Mouse (Mus musculus) natural killer cell, adult 2 months (primary cell): Measurements from ENCODE around the gene Tubgcp4.
A peak's percentile ranks its signal among the peaks of the same experiment; 100 is the strongest.
"Not testable (repeated sequence)": the region's sequence is repeated elsewhere in the genome, so short reads cannot be mapped to it uniquely, and the experiment has no call there.

Experiments
- DNase-seq, 2 experiments: peaks; one replicate each; pipeline ENCODE4 v3.0.0; 2022; ENCODE audit warnings: low spot score in 2 of 2

Tubgcp4 gene

DNA sequence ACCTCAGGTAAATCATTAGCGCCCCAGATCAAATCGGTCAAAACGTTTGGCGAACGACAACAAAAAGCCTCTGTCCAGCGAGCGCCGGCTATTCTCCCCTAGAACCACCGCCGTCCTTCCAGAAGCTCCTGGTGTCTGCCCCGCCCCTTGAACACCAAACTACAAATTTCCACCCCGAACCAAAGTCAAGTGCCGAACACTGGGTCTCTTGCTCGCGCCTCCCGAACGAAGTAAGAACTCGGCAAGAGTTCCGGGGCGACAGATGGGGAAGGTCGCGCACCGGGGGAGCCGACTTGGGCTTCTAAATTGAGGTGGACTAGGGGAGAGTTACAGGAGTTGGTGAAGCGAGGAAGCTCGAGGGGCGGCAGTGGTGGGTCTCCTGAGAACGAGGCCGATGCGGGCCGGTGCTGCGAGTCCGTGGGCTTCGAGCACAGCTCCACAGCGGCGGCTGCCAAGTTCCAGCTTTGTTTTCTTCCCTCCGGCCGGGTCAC lies at the start of gene Tubgcp4:
Tubgcp4 (plus strand) TSS at position 174 of the 491 bp plus-strand sequence.
- DNase-seq: no peak

DNA sequence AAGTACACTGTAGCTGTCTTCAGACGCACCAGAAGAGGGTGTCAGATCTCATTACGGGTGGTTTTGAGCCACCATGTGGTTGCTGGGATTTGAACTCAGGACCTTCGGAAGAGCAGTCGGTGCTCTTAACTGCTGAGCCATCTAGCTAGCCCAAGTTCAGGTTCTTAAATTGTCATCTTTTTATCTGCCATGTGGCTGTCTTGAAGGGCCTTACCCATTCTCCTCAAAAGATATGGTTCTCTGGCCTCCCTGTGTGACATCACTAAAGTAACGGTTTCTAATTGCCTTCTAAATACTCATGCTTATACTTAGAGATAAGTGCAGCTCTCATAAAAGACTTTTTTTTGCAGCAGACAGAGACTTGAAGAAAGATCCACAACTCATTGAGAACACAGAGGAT lies 44.2 kb upstream of the Tubgcp4 start:
- DNase-seq: not testable (repeated sequence)

DNA sequence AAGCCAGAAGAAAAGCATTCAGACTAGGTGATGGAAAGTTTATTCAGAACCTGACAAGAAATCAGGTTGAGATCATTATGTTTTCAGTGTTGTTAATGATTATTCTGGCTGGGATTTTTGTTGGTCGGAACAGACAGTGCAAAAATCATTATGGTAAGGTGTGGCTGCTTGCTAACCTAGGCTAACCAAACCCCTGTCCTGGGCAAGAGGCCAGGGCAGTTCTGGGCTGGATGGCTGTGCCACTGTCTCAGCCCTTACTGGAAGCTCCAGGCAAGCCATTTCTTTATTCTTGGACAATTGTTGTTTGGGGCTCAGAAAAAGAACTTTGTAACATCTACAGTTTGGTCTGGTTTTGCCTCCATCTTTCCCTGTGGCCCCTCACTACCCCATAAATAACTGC lies 42.9 kb upstream of the Tubgcp4 start:
- DNase-seq: no peak

GRCm38 (mm10) chr2:121128865-121129620 lies 41.4 kb upstream of the Tubgcp4 start:
- DNase-seq: no peak

DNA sequence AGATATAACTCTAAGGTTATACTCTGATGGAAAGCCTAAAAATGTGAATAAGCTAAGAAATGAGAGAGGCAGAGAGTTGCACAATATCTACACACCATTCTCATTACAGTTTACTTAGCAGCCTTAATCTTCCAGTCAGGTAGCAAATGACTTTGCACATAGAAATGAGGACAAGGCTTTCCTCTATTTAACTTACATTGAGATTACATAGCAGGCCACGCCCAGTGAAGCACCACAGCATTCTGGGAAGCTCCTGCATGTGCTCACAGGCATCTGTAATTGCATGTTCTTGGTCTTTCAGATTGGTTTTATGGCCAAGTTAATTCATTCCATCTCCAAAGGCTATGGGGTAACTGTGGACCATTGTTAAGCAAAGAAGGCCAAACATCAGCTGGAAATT lies 37.6 kb upstream of the Tubgcp4 start:
- no peak for DNase-seq

GRCm38 (mm10) chr2:121137371-121137770 lies 33.1 kb upstream of the Tubgcp4 start:
- DNase-seq: no peak

GRCm38 (mm10) chr2:121139266-121140017 lies 31.0 kb upstream of the Tubgcp4 start:
- DNase-seq: peak in 1 of 2 experiments; percentile 3

DNA sequence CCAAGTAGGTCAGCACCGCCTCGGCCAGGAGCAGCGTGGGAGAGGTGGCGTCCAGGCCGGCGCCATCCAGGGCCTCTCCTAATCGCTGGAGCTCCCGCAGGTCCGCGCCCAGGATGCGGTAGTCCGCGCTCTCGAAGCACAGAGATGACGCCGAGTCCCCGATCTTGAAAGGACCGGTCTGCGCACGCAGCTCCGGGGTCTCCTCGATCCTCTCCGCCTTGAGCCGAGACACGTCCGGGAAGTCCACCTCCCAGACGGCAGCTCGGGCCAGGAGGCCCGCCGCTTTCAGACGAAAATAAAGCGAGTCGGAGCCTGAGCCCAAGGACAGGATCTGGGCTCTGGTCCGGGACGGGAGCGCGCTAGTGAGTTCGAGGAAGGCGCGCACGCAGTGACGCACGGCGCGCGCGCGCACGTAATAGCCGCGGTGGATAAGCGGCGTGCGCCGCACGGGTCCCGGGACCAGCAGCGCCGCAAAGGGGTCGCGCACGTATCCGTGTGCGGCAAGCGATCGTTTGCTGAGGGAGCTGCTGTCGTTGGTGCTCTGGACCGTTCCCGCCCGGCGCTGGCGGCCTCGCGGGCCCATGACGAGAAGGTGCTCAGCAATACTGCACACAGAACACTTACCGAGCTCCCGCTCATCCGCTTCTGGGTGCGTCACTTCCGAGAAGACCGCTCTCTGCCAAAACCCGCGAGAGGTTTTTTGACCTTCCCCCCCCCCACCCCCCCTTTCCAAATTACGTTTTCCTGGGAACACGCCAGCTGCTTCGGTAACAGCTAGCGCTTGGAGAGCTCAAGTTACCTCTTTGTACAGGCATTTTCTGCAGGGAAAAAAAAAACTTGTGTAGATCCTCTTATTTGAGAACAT lies 30.2 kb upstream of the Tubgcp4 start, which contains the start of the genes Adal and Lcmt2:
Adal (plus strand) TSS at position 411 of the 865 bp plus-strand sequence.
Lcmt2 (minus strand) TSS at position 636 of the 865 bp plus-strand sequence.
- DNase-seq: peak; percentile 78 to 84

DNA sequence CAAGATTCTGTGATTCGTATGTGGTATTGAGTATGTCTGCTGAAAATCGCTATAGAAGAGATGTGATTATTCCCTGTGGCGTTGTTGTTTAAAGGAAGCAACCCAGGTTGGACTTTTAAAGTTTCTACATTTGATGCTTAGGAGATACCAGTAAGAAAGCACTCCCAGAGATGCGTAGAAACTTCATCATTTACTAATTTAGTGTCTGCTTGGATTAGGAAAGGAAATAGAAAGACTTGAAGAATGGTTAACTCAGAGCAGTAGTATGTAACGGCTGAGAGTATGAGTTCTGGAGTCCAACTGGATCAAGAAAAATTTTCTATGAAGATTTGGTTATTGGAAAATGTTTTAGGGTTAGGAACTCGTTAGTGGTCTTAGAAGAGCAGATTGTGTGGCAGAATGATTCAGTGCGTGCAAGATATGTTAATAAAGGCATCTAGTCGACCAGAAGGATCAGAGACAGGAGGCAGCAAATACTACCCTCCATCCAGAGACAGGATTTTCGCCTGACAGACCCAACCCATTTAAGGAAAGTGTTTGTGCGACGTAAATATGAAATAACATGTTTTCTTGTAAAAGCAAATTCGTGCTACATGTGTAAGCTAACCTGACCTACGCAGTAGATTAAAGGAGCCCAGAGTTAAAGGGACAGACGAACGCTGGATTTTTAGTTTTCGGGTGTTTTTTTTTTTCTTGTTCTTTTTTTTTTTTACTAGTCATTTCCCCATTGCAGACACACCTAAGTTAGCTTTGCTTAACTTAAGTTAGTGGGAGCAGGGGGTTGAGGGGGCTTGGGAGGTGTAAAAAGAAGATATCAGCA lies 29.0 kb upstream of the Tubgcp4 start:
- DNase-seq: no peak

GRCm38 (mm10) chr2:121142415-121142814 lies 28.0 kb upstream of the Tubgcp4 start:
- no peak for DNase-seq

- no peak for DNase-seq
These were observed 20.8 kb upstream of the Tubgcp4 start for GRCm38 (mm10) chr2:121149679-121150078.

DNA sequence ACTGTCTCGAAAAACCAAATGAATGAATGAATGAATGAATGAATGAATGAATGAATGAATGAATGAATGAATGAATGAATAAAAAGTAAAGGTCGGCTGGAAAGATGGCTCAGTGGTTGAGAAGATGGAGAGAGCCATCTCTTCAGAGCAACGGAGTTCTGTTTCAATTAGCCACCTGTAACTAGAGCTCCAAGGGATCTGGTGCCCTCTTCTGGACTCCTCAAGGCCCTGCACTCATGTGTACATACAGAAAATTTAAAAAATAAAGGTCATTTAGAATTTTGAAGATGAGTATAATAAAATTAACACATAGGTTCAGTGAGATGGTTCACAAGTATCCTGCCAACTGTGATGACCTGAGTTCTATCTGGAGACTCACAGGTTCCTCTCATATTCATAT lies 17.4 kb upstream of the Tubgcp4 start:
- DNase-seq: no peak

DNA sequence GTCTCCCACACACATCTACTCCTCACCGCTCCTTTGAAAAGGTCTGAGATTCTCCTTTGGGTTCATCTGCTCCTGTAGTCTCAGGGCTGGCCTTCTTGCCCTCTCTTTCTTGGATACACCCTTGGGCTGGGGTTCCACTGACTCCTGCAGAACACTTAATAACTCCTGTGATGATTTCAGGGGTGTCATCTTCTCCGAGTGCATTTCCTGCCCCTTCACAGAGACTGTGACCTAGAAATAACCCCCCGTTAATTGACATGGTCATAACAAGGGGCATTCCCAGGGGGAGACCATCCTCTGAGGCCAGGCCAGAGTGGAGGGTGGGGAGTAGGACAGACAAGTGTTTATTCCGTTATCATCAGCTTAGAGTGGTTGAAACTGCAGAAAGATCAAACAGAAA lies 1.3 kb upstream of the Tubgcp4 start:
- no peak for DNase-seq

DNA sequence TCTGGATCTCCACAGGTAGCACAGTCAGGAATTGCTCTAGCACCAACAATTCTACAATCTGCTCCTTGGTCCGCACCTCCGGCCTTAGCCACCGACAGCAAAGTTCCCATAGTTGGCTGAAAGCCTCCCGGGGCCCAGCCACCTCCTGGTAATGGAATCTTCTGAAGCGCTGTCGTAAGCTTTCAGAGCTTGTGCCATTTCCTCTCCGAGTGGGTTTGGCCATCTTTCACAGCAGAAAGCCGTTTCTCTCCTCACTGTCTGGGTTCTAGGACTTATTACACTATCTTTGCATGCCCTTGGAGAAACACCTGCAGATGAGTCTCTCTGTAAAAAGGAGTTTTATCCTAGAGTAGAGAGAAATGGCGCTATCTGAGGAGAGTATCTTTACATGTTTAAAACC lies 552 bp upstream of the Tubgcp4 start:
- DNase-seq: peak; percentile 6 to 20

DNA sequence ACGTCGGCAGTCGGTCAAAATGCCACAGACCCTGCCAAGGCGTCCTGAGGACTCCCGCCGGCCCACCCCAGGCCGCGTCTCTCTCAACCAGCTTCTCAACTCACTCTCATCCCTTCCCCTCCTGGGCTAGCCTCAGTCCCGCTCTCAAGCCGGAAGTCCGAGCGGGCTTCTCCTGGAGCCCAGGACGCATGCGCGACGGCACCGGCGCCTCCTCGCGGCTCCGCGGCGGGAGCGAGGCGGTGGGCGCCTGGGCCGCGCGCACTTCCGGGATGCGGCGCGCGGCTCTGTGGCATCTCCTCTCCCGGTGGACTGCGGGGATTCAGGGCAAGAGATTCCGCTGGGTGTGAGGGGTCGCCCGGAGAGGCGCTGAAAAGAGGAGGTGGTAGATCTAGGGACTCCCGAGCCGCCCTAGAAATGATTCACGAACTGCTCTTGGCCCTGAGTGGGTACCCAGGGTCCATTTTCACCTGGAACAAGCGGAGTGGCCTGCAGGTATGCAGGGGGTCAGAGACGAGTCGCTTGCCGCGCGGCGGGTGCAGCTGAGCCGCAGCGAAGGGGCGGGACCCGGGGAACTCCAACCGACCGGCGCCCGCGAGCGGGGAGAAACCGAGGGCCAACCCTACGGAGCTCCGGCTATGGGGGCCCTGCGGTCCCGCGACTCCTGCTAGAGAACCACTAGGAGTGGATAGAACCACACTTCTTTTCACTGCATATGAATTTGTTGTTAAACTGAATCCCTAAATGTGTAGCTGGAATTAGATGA lies 707 bp downstream of the Tubgcp4 start, which contains the start of gene Zscan29:
Zscan29 (minus strand) TSS at position 146 of the 763 bp plus-strand sequence.
- DNase-seq: peak; percentile 83 to 86

DNA sequence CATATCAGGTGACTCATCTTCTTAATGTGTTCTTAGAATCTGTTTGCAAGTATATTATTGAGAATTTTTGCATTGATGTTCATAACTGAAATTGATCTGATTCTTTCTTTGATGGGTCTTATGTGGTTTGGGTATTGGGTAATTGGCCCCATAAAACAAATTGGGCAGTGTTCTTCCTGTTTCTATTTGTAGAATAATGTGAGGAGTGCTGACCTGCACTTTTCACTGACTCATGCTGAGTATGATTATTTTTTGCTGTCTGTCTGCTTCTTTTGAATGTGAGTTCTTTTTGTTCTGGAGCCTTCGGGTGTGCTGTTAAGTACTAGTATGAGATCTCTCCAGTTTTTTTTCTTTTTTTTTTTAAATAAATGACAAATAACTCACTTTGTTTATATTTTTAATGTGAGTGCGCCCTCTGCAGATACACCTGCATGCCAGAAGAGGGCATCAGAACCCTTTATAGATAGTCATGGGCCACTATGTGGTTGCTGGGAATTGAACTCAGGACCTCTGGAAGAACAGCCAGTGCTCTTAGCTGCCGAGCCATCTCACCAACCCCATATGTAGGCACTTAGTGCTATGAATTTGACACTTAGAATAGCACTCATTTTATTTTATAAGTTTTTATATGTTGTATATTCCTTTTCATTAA lies 8.5 kb downstream of the Tubgcp4 start:
- no peak for DNase-seq

DNA sequence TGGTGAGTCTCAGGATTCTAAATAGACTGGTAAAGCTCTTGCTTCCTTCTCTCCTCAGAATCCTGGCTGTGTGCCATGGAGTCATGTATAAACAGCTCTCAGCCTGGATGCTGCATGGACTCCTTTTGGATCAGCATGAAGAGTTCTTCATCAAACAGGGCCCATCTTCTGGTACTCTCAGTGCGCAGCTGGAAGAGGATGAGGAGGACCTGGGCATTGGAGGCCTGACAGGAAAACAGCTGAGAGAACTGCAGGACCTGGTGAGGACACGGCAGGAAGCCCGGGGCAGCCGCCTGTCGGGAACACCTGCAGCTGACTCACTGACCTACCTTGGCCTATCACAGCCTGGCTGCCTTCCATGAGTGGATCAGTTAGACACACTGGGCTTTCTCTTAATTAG lies 13.0 kb downstream of the Tubgcp4 start:
- no peak for DNase-seq

GRCm38 (mm10) chr2:121184142-121184541 lies 13.7 kb downstream of the Tubgcp4 start:
- DNase-seq: no peak

DNA sequence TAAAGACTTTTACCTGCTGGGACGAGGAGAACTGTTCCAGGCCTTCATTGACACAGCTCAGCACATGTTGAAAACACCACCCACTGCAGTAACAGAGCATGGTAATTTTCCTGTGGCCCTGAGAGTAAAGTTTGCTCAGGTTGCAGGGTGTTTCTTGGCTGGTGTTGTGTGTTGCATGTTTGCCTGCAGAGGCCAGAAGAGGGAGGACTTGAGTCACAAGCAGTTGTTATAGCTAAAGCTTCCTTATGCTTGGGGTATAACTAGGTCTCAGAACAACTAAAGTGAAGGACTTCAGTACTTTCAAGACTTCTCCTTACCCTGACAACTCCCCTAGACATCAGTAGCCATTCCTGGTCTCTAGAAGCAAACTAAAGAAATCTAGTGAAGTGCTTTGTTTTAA lies 18.1 kb downstream of the Tubgcp4 start:
- DNase-seq: no peak

DNA sequence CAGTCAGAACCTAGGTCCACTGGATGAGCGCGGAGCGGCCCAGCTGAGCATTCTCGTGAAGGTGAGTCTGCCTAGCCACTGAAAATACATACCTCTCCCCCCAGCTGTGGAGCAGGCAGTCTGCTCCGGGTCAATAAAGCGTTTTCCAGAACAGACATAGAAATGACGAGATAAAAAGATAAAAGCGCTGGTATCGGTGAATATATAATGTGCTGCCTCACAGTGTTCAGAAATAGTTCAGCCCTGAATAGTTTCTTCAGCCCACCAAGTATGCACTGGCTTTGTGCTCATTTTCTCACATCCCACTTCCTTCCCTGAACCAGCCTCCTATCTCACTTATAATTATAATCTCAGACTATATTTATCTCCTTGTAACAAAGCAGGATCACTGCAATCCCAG lies 25.0 kb downstream of the Tubgcp4 start:
- no peak for DNase-seq
